Mouse (Mus musculus) testis, adult 2 months (tissue): ENCODE measurements around the gene Cdk16. TPM values are rescaled to one million over a fixed set of nuclear protein-coding genes. Genes with fewer than 3 reads are reported as not detected.

Experiments used
- H3K27ac ChIP-seq: fragments of 200-500 bp; 2 replicates; pipeline ENCODE4 v1.5.1; 2012; ENCODE audit warnings: low read depth, low read length; ENCODE audit not compliant: control insufficient read depth, insufficient read depth
- H3K27me3 ChIP-seq: fragments of 200-500 bp; 2 replicates; pipeline ENCODE4 v1.6.1; 2012; ENCODE audit warnings: mild to moderate bottlenecking, low read length, moderate library complexity; ENCODE audit not compliant: control insufficient read depth, insufficient read depth
- H3K36me3 ChIP-seq: fragments of 200-500 bp; 2 replicates; pipeline ENCODE4 v1.6.1; 2012; ENCODE audit warnings: mild to moderate bottlenecking, low read length; ENCODE audit not compliant: control insufficient read depth, insufficient read depth
- H3K4me1 ChIP-seq: fragments of 200-500 bp; 2 replicates; pipeline ENCODE4 v1.6.1; 2012; ENCODE audit warnings: low read length; ENCODE audit not compliant: control insufficient read depth, insufficient read depth
- H3K4me3 ChIP-seq: fragments of 200-500 bp; 2 replicates; pipeline ENCODE4 v1.5.1; 2012; ENCODE audit warnings: low read depth, mild to moderate bottlenecking, low read length, moderate library complexity, mixed read lengths; ENCODE audit not compliant: control insufficient read depth
- CTCF ChIP-seq: fragments of 200-500 bp; IDR thresholded peaks from 2 replicates; pipeline ENCODE4 v1.5.1; 2012; ENCODE audit warnings: low read depth, mild to moderate bottlenecking, inconsistent platforms, low read length, moderate library complexity; ENCODE audit not compliant: control insufficient read depth, insufficient read depth, insufficient replicate concordance
- POLR2A ChIP-seq: fragments of 200-500 bp; IDR thresholded peaks from 2 replicates; pipeline ENCODE4 v1.6.1; 2012; ENCODE audit warnings: low read depth, mild to moderate bottlenecking, inconsistent platforms, low read length, moderate library complexity; ENCODE audit not compliant: control insufficient read depth
- polyA plus RNA-seq: library from polyadenylated mRNA; depleted of rRNA; stranded (reverse); fragments of >200 nt; gene quantifications from 2 replicates; pipeline ENCODE4 v1.2.3, GENCODE M21; 2012; rRNA removed

Cdk16 gene
- 135 and 145 TPM in 2 replicates for polyA plus RNA-seq

DNA sequence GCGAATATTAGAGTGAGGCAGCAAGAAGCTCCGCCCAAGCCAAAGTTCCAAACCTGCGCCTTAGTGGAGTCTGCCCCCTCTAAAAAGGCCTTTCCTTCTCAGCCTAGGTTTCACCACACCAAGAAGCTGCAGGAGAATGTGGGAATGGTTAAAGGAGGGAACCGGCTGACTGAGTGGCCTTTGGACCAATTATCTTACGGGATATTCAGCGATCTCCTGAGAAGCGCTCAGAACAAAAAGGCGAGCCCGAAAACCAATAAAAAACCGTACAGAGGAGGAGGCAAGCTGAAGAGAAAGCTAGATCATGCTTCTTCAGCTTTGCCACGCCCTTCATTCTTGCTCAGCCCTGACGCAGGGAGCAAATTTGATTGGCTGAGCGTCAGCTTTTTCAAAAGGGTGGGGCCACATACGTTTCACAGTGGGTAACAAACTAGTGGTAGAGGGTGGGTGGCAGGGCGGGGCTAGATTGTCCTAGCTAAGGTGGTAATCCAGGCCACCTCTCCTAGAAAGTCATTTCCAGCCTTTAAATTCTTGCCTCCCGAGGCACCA lies at the start of gene Cdk16:
Gene Cdk16, plus strand, starts transcription at position 436 of the 549 bp plus-strand sequence.
- peak within 1 kb of the TSS; percentile 89 for H3K4me3 ChIP-seq
- peaks cover 2% of the 10 kb centered on the region; the same call in 1 of the 2 replicates for H3K4me1 ChIP-seq
- peak within 1 kb of the TSS; percentile 91 for H3K27ac ChIP-seq
- no peaks in the 10 kb centered on the region for H3K27me3 ChIP-seq
- no peaks in the 10 kb centered on the region for H3K36me3 ChIP-seq
- no peak for TF ChIP-seq CTCF
- TF ChIP-seq POLR2A, result no peak

DNA sequence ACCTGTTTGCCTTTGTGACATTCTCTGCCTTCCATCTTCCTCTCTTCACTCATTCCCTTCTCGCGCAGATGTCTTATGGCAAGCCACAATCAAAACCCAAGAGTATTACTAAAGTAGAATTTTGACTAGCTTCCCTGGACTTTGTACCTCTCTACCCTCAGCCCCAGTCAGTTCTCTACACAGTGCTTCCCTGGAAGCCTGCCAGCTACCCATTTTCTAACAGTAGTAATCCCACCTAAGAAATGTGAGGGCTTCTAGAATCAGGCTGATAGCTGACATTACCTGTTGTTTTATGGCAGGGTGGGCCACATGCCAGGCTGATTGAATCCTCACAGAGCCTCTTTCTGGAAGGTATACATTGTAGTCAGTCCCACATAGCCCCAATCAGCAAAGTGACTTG lies 49.6 kb upstream of the Cdk16 start:
- H3K27me3 ChIP-seq, result no peaks in the 10 kb centered on the region
- no peak for TF ChIP-seq CTCF
- no peak for TF ChIP-seq POLR2A
- H3K4me1 ChIP-seq, result no peaks in the 10 kb centered on the region
- H3K4me3 ChIP-seq, result no peak overlapping the region
- H3K36me3 ChIP-seq, result no peaks in the 10 kb centered on the region
- H3K27ac ChIP-seq, result no peak overlapping the region

DNA sequence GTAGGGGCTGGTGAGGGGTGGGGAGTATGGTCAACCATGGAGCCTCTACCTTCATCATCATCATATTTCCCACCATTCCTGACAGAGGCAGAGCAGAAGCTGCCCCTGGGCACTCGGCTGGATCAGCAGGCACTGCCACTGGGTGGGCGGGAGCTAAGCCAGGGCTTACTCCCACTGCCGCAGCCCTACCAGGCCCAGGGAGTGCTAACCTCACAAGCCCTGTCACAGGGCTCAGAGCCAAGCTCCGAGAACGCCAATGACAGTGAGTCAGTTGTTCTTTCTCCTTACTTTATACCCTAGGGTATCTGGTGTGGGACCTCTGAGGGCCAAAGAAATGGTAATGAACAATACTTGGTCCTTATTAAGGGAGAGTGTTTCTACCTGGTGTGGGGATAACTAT lies 43.0 kb upstream of the Cdk16 start:
- Histone ChIP-seq H3K4me3 (no peak overlapping the region), H3K4me1 (no peaks in the 10 kb centered on the region), H3K27ac (no peak overlapping the region; the same call in 1 of the 2 replicates), H3K36me3 (no peaks in the 10 kb centered on the region), H3K27me3 (no peaks in the 10 kb centered on the region)
- TF ChIP-seq POLR2A, result no peak
- no peak for TF ChIP-seq CTCF

DNA sequence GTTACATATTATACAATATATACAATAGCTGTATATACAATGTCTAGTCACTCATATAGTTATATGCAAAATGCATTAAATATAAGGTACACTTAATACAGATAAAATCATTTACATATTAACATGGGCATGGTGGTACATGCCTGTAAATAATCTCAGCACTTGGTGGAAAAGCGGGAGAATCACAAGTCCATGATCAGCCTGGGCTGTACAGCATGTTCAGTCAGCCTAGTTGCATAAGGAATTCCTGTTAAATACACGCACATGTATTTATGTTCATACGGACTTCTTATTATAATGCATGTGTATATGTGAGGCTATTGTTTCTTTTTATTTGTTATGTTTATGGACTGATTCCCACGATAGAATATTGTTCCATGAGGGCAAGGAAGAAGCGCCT lies 30.2 kb upstream of the Cdk16 start:
- no peaks in the 10 kb centered on the region; the same call in 1 of the 2 replicates for H3K4me1 ChIP-seq
- H3K27ac ChIP-seq, result no peak overlapping the region
- TF ChIP-seq CTCF, result no peak
- TF ChIP-seq POLR2A, result no peak
- no peak overlapping the region for H3K4me3 ChIP-seq
- no peaks in the 10 kb centered on the region for H3K36me3 ChIP-seq
- H3K27me3 ChIP-seq, result no peaks in the 10 kb centered on the region

DNA sequence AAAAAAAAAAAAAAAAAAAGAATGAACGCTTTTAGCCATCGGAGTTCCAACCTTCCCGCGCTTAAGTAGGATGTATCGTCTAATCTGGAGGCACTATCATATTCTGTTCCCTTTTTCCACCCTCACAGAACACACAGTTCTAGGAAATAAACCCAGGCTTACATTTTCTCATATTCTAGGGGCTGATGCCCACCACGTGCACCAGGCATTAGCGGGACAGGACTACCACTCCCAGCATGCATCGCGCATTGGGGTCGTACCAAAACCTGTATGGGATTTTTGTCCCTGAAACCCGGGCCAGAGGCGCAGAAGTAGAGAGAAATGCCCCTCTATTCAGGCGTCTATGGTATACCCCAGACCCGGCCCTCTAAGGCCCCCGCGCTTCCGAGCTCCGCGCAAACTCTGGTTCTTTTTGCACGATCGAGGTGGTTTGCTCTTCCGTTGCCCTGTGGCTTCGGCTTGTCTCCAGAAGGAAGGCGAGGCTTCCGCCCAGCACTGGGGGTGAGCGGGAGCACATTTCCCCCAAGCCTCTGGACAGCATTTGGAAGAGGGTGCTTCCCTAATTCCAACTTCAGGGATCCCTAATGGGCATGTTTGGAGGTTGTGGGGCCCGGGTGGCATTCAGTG lies 29.6 kb upstream of the Cdk16 start, which contains the start of gene Uba1:
Gene Uba1, plus strand, starts transcription at position 301 of the 627 bp plus-strand sequence.
- Histone ChIP-seq H3K4me3 (peak within 1 kb of the TSS; percentile 84), H3K4me1 (no peaks in the 10 kb centered on the region; the same call in 1 of the 2 replicates), H3K27ac (peak within 1 kb of the TSS; percentile 90), H3K36me3 (no peaks in the 10 kb centered on the region), H3K27me3 (no peaks in the 10 kb centered on the region)
- peak; percentile 38; the same call in 1 of the 2 replicates for TF ChIP-seq POLR2A
- TF ChIP-seq CTCF, result no peak

DNA sequence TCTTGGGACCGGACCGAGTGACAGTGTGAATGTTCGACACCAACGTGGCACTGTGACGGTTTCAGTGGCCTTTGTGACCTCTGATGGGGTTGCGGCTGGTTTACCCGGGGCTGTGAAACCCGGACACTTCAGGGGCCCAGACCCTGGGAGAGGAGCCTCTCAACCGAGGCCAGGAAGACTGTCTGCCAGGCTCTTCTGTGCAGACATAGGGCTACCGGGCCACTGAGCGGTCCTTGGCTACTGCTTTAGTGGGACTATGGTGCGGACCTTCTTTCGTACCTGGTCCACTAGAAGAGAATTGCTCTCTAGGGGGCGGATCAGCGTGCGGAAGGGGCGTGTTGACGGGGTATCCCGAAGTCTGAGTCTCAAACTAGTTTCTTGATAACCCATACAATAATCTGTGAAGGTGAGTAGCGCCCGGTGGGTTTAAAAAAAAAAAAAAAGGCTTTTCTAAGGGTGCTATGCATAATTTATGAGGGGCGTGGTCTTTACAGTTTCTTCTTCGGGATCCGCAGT lies 28.8 kb upstream of the Cdk16 start:
- Histone ChIP-seq H3K27me3 (no peaks in the 10 kb centered on the region), H3K4me3 (peak overlapping the region; percentile 84), H3K36me3 (no peaks in the 10 kb centered on the region), H3K27ac (peak overlapping the region; percentile 90), H3K4me1 (no peaks in the 10 kb centered on the region; the same call in 1 of the 2 replicates)
- TF ChIP-seq POLR2A (no peak), CTCF (no peak)

DNA sequence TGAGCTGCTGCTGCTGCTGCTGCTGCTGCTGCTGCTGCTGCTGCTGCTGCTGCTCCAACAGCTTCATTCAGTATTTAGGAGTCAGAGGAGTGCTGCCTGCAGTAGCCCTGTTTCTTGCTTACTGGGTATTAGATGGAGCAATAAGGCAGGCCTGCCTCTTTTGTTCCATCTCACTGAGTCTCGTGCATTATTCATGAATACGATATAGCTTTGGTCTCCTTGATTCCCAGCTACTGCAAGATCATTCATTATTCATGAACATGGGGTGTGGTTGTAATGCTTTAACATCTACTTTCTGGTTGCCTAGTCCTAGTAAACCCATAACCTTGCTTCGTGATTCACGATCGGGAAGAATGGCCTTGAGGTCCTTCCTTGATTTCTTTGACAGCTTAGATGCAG lies 25.4 kb upstream of the Cdk16 start:
- TF ChIP-seq POLR2A (no peak), CTCF (no peak)
- Histone ChIP-seq H3K36me3 (no peaks in the 10 kb centered on the region), H3K4me1 (no peaks in the 10 kb centered on the region; the same call in 1 of the 2 replicates), H3K27me3 (no peaks in the 10 kb centered on the region), H3K4me3 (peak overlapping the region; percentile 95), H3K27ac (no peak overlapping the region)
